Mouse (Mus musculus) embryonic stem cell, embryonic (primary cell): Measurements from ENCODE around the gene Bean1.

Experiments
- CTCF ChIA-PET, 4 experiments: fragments of 300-600 bp in 2 of 4; fragments of 350-600 bp in 2 of 4; sonication (Branson Sonifier 250); formaldehyde crosslinking; loops; one replicate each; lab custom pipeline; 2022; ENCODE audit warnings: inconsistent platforms in 2 of 4; lab: Charles Lee
- POLR2A ChIA-PET, 4 experiments: fragments of 300-600 bp in 2 of 4; fragments of 350-600 bp in 2 of 4; sonication (Branson Sonifier 250); formaldehyde crosslinking; loops; one replicate each; lab custom pipeline; 2022; ENCODE audit warnings: antibody characterized with exemption in 4 of 4, inconsistent platforms in 1 of 4; lab: Charles Lee

The Bean1 gene

DNA sequence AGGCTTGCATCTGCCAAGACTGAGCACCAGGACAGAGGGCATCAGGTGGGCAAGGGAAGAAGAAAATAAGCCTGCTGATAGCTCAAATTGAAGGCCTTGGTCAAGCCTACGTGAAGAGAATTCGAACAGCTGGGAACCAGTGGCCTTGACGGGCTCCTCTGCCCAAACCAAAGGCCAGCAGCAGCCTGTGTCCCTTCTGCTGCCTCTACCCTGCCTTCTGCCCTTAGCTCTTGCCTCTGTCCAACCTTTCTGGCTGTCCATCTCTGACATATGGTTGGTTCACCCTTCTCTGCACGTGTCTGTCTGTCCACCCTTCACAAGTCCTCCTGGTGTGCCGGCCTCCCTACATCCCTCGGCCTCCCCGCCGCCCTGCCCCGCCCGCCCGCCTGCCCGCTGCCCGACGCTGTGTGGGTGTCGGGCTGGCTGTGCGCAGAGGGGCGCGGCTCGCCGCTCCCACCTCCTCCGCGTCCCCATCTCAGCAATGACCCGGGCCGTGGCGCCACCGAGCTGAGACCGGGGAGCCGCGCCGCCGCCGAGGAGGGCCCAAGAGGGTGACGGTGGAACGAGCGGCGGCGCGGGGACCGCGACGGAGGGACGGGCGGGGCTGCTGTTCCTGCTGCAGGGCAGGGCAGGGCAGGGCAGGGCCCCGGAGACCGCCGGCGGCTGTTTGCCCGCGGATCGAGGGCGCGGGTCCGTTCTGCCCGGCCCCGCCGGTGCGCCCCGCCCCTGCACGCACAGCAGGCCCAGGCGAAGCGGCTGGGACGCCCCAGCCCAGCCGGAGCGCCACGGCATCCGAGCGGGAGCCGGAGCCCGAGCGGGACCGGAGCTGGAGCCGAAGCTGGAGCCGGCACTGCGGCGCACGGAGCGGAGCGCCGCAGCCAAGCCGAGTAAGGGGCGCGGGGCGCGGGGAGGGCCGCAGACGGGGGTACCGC, at the start of gene Bean1:
Gene Bean1 (plus strand): TSS at position 325 of the 932 bp plus-strand sequence.
- ChIA-PET CTCF (interaction anchor here in 2 of 4 experiments (0.6 to 1.2 kb wide), 2 partner anchors 11 to 81 kb away, joined by 3 to 5 read pairs; no protein-coding TSS in a partner anchor), POLR2A (interaction anchor here in 1 of 4 experiments (0.7 kb wide), 1 partner anchor 61 kb away, joined by 3 read pairs; no protein-coding TSS in a partner anchor)

GRCm38 (mm10) chr8:104121640-104122416, 48.4 kb upstream of the Bean1 start:
- ChIA-PET CTCF (interaction anchor here in 1 of 4 experiments (0.7 kb wide), 1 partner anchor 775 kb away, joined by 5 read pairs; no protein-coding TSS in a partner anchor), POLR2A (no interaction called here)

DNA sequence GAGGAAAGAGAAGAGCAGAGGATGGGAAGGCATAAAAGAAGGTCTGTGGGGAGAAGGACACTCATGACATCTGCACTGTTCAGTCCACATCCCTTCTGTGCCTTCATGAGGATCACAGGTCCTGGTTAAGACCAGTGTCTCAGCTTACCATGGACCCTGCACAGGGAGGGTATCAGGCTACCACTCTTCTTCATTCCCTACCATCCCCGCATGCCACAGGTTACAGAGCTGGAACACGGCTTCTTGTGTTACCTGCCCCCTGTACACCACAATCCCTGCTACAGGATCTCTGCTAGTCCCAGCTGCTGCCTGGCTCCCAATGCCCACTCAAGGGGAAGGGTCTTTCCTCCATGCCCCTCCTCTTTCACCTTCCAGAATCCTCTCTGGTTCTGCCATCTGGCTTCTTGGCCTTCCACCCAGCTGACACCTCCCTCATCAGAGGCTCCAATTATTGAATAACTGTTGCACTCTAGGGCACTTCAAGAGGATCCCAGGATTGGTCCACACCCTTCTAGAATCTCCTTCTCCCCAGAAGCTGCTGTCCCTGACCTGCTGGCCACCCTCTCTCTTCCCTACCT, 47.1 kb upstream of the Bean1 start:
- CTCF ChIA-PET, result no interaction called here
- POLR2A ChIA-PET, result no interaction called here

DNA sequence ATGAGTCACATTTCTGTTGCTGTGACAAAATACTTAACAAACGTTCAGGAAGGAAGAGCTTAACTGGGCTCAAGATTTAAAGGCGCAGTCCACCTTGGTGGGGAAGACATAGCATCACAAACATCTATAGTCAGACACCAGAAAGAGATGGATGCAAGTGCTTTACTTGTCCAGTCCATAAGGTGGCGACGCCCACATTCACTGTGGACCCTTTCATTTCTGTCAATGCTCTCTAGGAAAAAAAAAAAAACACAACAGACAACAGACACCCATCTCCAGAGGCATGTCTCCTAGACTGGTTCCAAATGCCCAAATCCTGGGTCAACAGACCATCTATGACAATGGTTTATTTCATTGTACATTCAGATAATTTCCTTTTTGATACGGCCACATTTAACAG, 45.7 kb upstream of the Bean1 start:
- POLR2A ChIA-PET, result no interaction called here
- CTCF ChIA-PET, result no interaction called here

GRCm38 (mm10) chr8:104127160-104127883, 42.9 kb upstream of the Bean1 start:
- ChIA-PET CTCF (interaction anchor here in 2 of 4 experiments (0.6 to 0.7 kb wide), 2 partner anchors 179 to 442 kb away, joined by 3 read pairs; no protein-coding TSS in a partner anchor), POLR2A (no interaction called here)

DNA sequence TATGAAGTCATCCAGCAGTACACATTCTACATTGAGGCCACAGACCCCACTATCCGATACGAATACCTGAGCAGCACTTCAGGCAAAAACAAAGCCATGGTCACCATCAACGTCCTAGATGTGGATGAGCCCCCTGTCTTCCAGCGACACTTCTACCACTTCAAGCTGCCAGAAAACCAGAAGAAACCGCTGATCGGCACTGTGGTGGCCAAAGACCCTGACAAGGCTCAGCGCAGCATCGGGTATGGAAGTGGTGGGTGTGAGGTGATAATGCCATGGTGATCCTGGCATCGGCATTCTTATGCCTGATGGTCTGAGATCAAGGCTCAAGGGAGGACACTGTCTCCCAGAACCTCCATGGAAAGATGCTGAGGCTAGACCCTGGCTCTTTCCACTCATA, 39.3 kb upstream of the Bean1 start:
- CTCF ChIA-PET, result interaction anchor here in 1 of 4 experiments (0.6 kb wide), 1 partner anchor 1476 kb away, joined by 4 read pairs; no protein-coding TSS in a partner anchor
- POLR2A ChIA-PET, result interaction anchor here in 1 of 4 experiments (0.6 kb wide), 1 partner anchor 26 kb away, joined by 3 read pairs; no protein-coding TSS in a partner anchor

GRCm38 (mm10) chr8:104131414-104131975, 38.7 kb upstream of the Bean1 start:
- CTCF ChIA-PET, result interaction anchor here in 2 of 4 experiments (0.6 to 0.7 kb wide), 2 partner anchors 103 to 496 kb away, joined by 3 to 6 read pairs; no protein-coding TSS in a partner anchor
- POLR2A ChIA-PET, result interaction anchor here in 1 of 4 experiments (0.6 kb wide), 1 partner anchor 27 kb away, joined by 3 read pairs; no protein-coding TSS in a partner anchor

- ChIA-PET POLR2A (no interaction called here), CTCF (no interaction called here)
Measured at GRCm38 (mm10) chr8:104134521-104134920, 35.7 kb upstream of the Bean1 start.

DNA sequence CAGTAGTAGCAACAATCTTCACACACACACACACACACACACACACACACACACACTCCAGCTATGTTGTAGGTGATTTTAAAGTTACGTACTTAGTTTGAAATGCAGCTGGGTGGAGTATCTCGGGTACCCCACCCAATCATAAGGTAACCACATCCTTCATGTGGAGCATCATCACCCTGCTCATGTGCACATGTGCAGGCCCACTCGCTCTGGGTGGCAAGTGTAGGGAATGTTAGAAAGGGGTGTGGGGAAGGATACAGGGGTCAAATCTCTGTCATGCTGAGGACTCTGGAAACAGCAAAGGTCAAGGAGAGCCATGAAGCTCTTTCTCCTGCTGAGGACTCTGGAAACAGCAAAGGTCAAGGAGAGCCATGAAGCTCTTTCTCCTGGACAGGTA, 34.0 kb upstream of the Bean1 start:
- CTCF ChIA-PET, result interaction anchor here in 1 of 4 experiments (1.2 kb wide), 1 partner anchor 83 kb away, joined by 3 read pairs; no protein-coding TSS in a partner anchor
- POLR2A ChIA-PET, result no interaction called here

DNA sequence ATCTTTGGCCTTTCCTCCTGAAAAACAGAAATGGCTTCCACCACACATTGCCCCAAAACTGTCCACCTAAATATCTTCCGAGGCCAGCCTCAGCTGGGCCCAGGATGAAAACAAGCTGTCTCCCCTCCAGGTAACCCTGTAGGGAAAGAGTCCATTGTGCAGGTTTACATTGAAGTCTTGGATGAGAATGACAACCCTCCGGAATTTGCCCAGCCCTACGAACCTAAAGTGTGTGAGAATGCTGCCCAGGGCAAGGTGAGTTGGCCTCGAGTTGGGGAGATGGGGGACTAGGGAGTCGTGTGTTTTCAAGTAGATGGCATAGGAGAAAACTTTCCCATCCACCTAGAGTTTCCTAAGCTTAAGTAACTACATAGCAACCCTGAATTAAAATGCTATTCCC, 32.6 kb upstream of the Bean1 start:
- ChIA-PET POLR2A (interaction anchor here in 1 of 4 experiments (1.0 kb wide), 1 partner anchor 8 kb away, joined by 3 read pairs; no protein-coding TSS in a partner anchor), CTCF (no interaction called here)

DNA sequence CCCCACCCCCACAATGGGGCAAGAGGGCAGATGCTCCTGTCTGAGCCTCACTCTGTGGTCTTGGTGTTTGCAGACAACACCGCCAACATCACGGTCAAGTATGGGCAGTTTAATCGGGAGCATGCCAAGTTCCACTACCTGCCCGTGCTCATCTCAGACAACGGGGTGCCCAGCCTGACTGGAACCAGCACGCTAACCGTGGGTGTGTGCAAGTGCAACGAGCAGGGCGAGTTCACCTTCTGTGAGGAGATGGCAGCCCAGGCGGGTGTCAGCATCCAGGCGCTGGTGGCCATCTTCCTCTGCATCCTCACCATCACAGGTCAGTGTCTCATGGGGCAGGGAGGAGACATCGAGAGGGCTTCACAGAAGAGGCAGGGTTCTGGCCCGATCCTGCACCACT, 29.6 kb upstream of the Bean1 start:
- ChIA-PET POLR2A (no interaction called here), CTCF (interaction anchor here in 2 of 4 experiments (0.6 to 1.5 kb wide), 2 partner anchors 78 to 655 kb away, joined by 3 to 11 read pairs; no protein-coding TSS in a partner anchor)

DNA sequence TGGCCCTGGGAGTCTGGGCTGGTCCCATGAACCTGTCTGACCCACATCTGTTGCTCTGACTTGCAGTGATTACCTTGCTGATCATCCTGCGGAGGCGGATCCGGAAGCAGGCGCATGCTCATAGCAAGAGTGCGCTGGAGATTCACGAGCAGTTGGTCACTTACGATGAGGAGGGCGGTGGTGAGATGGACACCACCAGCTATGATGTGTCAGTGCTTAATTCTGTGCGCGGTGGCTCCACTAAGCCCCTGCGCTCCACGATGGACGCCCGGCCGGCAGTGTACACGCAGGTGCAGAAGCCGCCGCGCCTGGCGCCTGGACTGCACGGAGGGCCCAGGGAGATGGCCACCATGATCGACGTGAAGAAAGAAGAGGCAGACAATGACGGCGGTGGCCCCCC, 27.8 kb upstream of the Bean1 start:
- ChIA-PET CTCF (interaction anchor here in 1 of 4 experiments (0.7 kb wide), 1 partner anchor 21 kb away, joined by 5 read pairs; no protein-coding TSS in a partner anchor), POLR2A (interaction anchor here in 1 of 4 experiments (0.6 kb wide), 1 partner anchor 301 kb away, joined by 3 read pairs; the partner anchor contains the start of gene Dync1li2)

DNA sequence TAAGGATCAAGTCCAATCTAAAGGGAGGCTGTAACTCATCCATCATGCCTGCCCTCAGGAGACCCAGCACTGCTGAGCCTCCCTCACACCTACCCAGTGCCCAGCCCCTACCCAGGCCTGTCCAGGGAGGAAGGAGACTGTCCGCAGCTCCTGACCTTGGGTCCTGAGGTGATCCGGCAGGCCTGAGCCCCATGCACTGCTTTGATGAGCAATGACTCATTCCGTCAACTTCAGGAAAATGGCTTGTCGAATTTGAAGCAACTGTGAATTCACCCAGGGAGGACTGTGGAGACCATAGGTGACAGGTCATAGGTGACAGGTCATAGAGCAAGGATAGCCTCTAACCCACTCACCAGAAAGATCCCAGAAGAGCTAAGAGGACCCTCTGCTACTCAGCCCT, 26.9 kb upstream of the Bean1 start:
- ChIA-PET POLR2A (no interaction called here), CTCF (interaction anchor here in 1 of 4 experiments (0.9 to 2.1 kb wide), 3 partner anchors 34 to 200 kb away, joined by 3 to 4 read pairs (median 4); no protein-coding TSS in a partner anchor)

- POLR2A ChIA-PET, result no interaction called here
Measured at GRCm38 (mm10) chr8:104144434-104145216, 25.6 kb upstream of the Bean1 start.

DNA sequence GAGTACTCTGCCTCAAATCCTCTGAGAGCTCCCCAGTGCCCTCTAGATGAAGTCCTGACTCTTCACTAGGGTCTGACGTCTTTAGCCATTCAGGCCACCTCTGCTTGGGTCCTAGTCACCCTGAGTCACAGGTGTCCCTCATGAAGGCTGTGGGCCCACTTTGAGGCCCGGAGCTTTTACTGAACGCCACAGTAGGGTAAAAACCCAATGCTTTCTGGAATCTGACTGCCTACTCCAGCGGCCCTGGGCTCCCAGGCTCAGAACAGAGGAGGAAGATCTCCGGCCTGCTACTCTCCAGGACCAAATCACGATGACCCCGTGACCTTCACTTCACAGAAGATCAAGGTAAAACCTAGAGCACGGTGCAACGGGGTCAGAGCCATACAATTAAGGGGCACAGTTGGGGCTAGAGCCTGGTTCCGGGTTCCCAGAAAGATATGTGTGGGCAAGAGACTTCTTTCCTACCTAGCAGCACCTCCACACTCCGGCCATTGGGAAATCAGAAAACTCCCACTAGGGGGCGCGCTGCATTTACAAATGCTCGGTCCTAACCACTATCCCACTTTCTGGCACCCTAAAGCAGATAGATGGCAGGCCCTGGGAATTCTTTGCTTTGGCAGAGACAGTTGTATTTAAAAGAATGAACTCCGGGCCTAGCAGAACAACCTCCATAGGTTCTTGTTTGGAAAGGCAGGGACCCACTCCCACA, 24.1 kb upstream of the Bean1 start:
- ChIA-PET POLR2A (interaction anchor here in 1 of 4 experiments (0.5 to 1.0 kb wide), 2 partner anchors 78 to 229 kb away, joined by 3 read pairs; no protein-coding TSS in a partner anchor), CTCF (interaction anchor here (0.5 to 1.9 kb wide), 12 partner anchors 13 to 425 kb away, joined by 3 to 9 read pairs (median 4); no protein-coding TSS in a partner anchor)

More at GRCm38 (mm10) chr8:104144434-104145216, 25.6 kb upstream of the Bean1 start:
- CTCF ChIA-PET, result interaction anchor here in 3 of 4 experiments (0.6 to 2.1 kb wide), 14 partner anchors 33 to 984 kb away, joined by 3 to 6 read pairs (median 4); no protein-coding TSS in a partner anchor
